Mouse (Mus musculus): ENCODE data around the gene Klra17.
"Not testable (repeated sequence)": the region's sequence is repeated elsewhere in the genome, so short reads cannot be mapped to it uniquely, and the experiment has no call there.

Gene Klra17

GRCm38 (mm10) chr6:129876549-129876948, at the start of gene Klra17:
TSS of gene Klra17 (minus strand) at chr6:129876672.
- in situ Hi-C loops (cut with MboI, MseI), result no loop called here

- in situ Hi-C loops (cut with MboI, MseI), result not testable (repeated sequence)
Measured at GRCm38 (mm10) chr6:129917476-129917946, 41.0 kb upstream of the Klra17 start, which contains the start of gene Klra5. TSS of gene Klra5 (minus strand) at chr6:129917650.

- in situ Hi-C loops (cut with MboI, MseI), result no loop called here
Measured at GRCm38 (mm10) chr6:129916996-129917395, 40.5 kb upstream of the Klra17 start.

- in situ Hi-C loops (cut with MboI, MseI), result no loop called here
Measured at GRCm38 (mm10) chr6:129882525-129882924, 6.1 kb upstream of the Klra17 start.

- in situ Hi-C loops (cut with MboI, MseI), result not testable (repeated sequence)
Measured at GRCm38 (mm10) chr6:129862349-129862748, 14.1 kb downstream of the Klra17 start, which contains the start of gene Gm17631. TSS of gene Gm17631 (plus strand) at chr6:129862649.

GRCm38 (mm10) chr6:129825559-129825958, 50.9 kb downstream of the Klra17 start:
- in situ Hi-C loops (cut with MboI, MseI), result no loop called here

- in situ Hi-C loops (cut with MboI, MseI), result no loop called here
Measured at GRCm38 (mm10) chr6:129824004-129824403, 52.5 kb downstream of the Klra17 start.

GRCm38 (mm10) chr6:129817731-129818130, 58.7 kb downstream of the Klra17 start:
- in situ Hi-C loops (cut with MboI, MseI), result loop anchor here (5.0 kb wide), 1 partner anchor 235 kb away; no protein-coding TSS in a partner anchor

- in situ Hi-C loops (cut with MboI, MseI), result not testable (repeated sequence)
Measured at GRCm38 (mm10) chr6:129784170-129784569, 92.3 kb downstream of the Klra17 start, which contains the start of gene Gm156. TSS of gene Gm156 (minus strand) at chr6:129784270.
